Mouse (Mus musculus): ENCODE measurements around the gene Atp6v1g2.

Gene Atp6v1g2

GRCm38 (mm10) chr17:35254241-35255098, 21.0 kb downstream of the Atp6v1g2 start:
- DNase-seq (ENCODE audit: low read depth, low spot score): no peak

GRCm38 (mm10) chr17:35255301-35255700, 21.8 kb downstream of the Atp6v1g2 start:
- DNase-seq (ENCODE audit: low read depth, low spot score): no peak

- no peak for DNase-seq (ENCODE audit: low read depth, low spot score)
These were observed 22.2 kb downstream of the Atp6v1g2 start for GRCm38 (mm10) chr17:35255704-35256103.

GRCm38 (mm10) chr17:35257378-35257777, 23.9 kb downstream of the Atp6v1g2 start:
- no peak for DNase-seq (ENCODE audit: low read depth, low spot score)

- DNase-seq (ENCODE audit: low read depth, low spot score): no peak
These were observed 24.5 kb downstream of the Atp6v1g2 start for GRCm38 (mm10) chr17:35257824-35258491.

- no peak for DNase-seq (ENCODE audit: low read depth, low spot score)
These were observed 25.3 kb downstream of the Atp6v1g2 start for GRCm38 (mm10) chr17:35258492-35259478.

- no peak for DNase-seq (ENCODE audit: low read depth, low spot score)
These were observed 26.2 kb downstream of the Atp6v1g2 start for GRCm38 (mm10) chr17:35259621-35260020.

- DNase-seq (ENCODE audit: low read depth, low spot score): no peak
These were observed 28.2 kb downstream of the Atp6v1g2 start for GRCm38 (mm10) chr17:35261651-35262050.

GRCm38 (mm10) chr17:35262664-35263522, 29.4 kb downstream of the Atp6v1g2 start, which contains the start of gene H2-D1:
H2-D1 (plus strand) TSS chr17:35262730.
- no peak for DNase-seq (ENCODE audit: low read depth, low spot score)

GRCm38 (mm10) chr17:35263523-35263883, 30.0 kb downstream of the Atp6v1g2 start:
- DNase-seq (ENCODE audit: low read depth, low spot score): no peak

- DNase-seq (ENCODE audit: low read depth, low spot score): no peak
These were observed 34.1 kb downstream of the Atp6v1g2 start for GRCm38 (mm10) chr17:35267399-35268086.

GRCm38 (mm10) chr17:35269653-35270347, 36.3 kb downstream of the Atp6v1g2 start:
- no peak for DNase-seq (ENCODE audit: low read depth, low spot score)

GRCm38 (mm10) chr17:35272249-35272648, 38.8 kb downstream of the Atp6v1g2 start:
- DNase-seq (ENCODE audit: low read depth, low spot score): no peak

- DNase-seq (ENCODE audit: low read depth, low spot score): no peak
These were observed 41.3 kb downstream of the Atp6v1g2 start for GRCm38 (mm10) chr17:35274770-35275169.

GRCm38 (mm10) chr17:35276304-35276864, 42.9 kb downstream of the Atp6v1g2 start:
- no peak for DNase-seq (ENCODE audit: low read depth, low spot score)

GRCm38 (mm10) chr17:35278049-35278448, 44.6 kb downstream of the Atp6v1g2 start:
- DNase-seq (ENCODE audit: low read depth, low spot score): no peak

- no peak for DNase-seq (ENCODE audit: low read depth, low spot score)
These were observed 45.7 kb downstream of the Atp6v1g2 start for GRCm38 (mm10) chr17:35278957-35279688.

- no peak for DNase-seq (ENCODE audit: low read depth, low spot score)
These were observed 46.8 kb downstream of the Atp6v1g2 start for GRCm38 (mm10) chr17:35280276-35280675.

Measured in WW6 (cell line).